Mouse (Mus musculus) G1E-ER4 (cell line): ENCODE results near the gene Gm34653. TPM values are rescaled to one million over a fixed set of nuclear protein-coding genes. Genes with fewer than 3 reads are reported as not detected.
A peak's percentile ranks its signal among the peaks of the same experiment; 100 is the strongest.
"Not testable (repeated sequence)": the region's sequence is repeated elsewhere in the genome, so short reads cannot be mapped to it uniquely, and the experiment has no call there.

Experiments used
- GATA1 ChIP-seq: IDR thresholded peaks from one replicate; pipeline ENCODE4 v1.8.0; 2012; ENCODE audit warnings: low read length, inconsistent platforms
- polyA plus RNA-seq: library from polyadenylated mRNA; stranded (reverse); fragments of >175 nt; gene quantifications from 2 replicates; pipeline ENCODE4 v1.2.3, GENCODE M21; 2012

The Gm34653 gene
- not detected in 2 replicates for polyA plus RNA-seq

DNA sequence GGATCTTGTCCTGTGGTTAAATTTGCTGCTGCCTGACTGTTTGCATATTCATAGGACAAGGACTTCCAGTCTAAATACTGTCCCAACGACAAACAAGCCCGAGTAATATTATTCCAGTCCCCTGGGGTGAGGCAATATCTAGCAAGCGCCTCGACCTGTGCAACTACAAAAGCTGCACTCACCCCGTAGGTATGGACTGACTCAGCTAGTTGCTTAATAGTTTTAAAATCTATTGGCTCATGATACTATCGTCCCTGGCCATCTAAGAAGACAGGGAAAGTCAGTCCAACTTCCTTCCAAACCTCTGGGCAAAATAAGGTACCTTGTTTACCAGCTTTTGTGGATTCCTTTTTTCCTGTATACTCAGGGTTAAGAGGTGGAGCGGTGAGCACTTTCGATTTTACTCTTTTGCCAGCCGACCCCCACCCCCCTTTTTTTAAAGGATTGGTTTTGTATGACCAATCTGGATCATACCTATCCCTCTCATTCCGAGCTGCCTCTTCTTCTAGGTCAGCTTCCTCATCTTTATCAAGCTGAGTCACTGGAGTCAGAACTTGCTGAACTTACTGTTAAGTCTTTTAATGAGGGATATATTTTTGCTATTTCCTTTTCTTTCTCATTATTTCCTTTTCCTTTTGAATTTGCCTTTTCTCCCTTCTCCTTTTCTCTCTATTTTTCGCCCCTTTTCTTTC is at the start of gene Gm34653:
Gene Gm34653, plus strand, starts transcription at position 242 of the 692 bp plus-strand sequence.
- not testable (repeated sequence) for TF ChIP-seq GATA1

GRCm38 (mm10) chr2:34783064-34784020 is 49.5 kb upstream of the Gm34653 start:
- peak; percentile 70 for TF ChIP-seq GATA1

GRCm38 (mm10) chr2:34784085-34784484 is 48.7 kb upstream of the Gm34653 start:
- TF ChIP-seq GATA1 = no peak

DNA sequence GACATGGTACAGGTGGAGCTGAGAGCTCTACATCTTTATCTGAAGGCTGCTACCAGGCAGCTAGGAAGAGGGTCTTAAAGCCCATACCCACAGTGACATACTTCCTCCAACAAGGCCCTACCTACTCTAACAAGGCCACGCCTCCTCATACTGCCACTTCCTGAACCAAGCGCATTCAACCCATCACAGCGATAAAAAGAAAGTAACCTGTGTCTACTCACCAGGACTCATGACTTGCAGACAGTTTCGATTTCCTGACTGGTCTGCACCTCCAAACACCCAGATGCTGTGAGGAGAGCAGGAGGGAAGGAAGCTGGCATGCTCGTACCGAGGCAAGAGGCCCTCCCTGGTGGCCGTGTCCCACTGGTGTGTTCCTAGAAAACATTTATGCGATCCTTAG is 42.5 kb upstream of the Gm34653 start:
- TF ChIP-seq GATA1 = no peak

GRCm38 (mm10) chr2:34794511-34794910 is 38.3 kb upstream of the Gm34653 start:
- TF ChIP-seq GATA1 = no peak

GRCm38 (mm10) chr2:34795426-34795825 is 37.4 kb upstream of the Gm34653 start:
- TF ChIP-seq GATA1 = no peak

- no peak for TF ChIP-seq GATA1
Observed at GRCm38 (mm10) chr2:34799357-34800256, 33.2 kb upstream of the Gm34653 start, which contains the start of gene Rabepk. Rabepk (minus strand) TSS chr2:34799912.

- no peak for TF ChIP-seq GATA1
Observed at GRCm38 (mm10) chr2:34800371-34800770, 32.4 kb upstream of the Gm34653 start.

DNA sequence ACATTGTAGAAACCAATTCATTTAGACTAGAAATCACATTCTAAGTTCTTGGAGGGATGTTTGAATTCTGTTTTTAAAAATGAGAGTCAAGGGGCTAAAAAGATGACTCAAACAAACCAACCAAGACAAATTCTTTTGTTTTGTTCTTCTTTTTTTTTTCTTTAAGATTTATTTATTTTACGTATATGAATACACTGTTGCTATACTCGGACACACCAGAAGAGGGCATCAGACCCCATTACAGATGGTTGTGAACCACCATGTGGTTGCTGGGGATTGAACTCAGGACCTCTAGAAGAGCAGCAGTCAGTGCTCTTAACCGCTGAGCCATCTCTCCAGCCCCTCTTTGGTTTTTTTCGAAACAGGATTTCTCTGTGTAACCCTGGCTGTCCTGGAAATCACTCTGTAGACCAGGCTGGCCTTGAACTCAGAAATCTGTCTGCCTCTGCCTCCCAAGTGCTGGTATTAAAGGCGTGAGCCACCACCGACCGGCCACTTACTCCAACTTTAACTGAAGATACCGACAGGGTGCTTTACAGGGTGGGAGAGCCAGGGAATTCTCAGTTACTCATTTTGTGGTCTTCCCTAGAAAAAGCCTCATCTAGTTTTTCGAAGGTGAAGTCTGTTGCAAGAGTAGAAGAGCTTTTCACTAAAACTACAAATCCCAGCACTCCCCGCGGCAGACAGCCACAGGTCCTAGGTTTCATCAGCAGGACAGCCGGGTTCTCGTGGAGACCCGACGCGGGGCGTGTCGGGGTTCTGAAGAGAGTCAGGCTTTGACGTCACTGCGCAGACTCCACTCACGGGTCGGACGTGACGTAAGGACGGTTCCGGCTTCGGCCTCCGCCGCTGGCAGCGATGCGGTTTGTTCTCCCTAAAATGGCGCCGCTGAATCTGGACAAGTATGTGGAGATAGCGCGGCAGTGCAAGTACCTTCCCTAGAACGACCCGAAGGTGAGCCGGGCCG is 31.0 kb upstream of the Gm34653 start:
- TF ChIP-seq GATA1 = no peak

DNA sequence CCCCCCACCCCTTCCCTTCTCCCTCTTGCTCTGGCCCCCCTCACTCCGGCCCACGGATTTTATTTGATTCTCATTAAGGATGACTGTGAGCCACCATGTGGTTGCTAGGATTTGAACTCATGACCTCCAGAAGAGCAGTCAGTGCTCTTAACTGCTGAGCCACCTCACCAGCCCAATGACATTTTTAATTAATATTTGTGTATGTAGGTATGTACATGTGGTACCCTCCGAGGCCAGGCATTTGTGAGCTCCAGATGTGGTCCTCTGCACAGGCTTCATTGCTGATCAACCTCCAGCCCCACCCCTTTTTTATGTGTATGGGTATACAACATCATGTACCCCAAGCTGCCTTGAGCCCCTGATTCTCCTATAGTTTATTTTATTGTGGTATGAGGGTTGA is 29.1 kb upstream of the Gm34653 start:
- no peak for TF ChIP-seq GATA1

- TF ChIP-seq GATA1 = no peak
Observed at GRCm38 (mm10) chr2:34804172-34804571, 28.6 kb upstream of the Gm34653 start.

DNA sequence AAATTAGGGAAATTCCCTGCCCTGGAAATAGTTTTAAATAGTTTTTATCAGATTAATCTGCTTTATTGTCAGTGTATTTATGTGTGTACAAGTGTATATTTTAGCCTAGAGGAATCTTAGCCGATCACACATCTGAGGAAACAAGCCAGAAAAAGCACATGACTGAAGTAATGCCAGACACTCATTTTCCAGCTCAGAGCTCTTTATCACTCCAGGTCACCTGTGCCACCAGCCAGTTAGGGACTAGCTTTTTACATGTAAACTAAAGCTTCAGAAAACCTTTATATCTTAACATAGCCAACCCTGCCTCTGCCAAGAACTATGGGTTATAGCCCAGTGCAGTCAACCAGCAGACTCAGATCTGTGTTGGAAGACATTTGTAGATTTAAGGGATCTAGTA is 28.0 kb upstream of the Gm34653 start:
- no peak for TF ChIP-seq GATA1

GRCm38 (mm10) chr2:34805364-34805950 is 27.4 kb upstream of the Gm34653 start:
- TF ChIP-seq GATA1 = no peak

DNA sequence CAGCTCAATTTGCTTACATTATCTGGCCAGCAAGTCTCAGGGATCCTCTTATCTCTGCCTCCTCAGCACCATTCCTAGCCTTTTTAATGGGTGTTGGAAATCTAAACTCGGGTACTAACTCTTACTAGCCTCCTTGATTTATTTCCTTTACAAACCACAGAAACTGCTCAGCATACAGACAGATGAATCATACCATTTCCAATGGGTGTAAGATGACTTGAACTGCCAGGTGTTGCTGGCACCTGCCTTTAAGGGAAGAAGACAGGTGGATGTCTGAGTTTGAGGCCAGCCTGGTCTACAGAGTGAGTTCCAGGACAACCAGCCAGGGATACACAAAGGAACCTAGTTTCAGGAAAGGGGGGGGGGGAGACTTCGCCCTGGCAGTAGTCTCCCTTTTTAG is 24.8 kb upstream of the Gm34653 start:
- TF ChIP-seq GATA1 = no peak
